Mouse (Mus musculus): ENCODE measurements at regions not wholly inside any gene's neighbourhood (a gene's known extent, or its start where the extent isn't known, plus 50 kb on each side); places are given as distances from the start of the nearest gene placed in this dataset.

DNA sequence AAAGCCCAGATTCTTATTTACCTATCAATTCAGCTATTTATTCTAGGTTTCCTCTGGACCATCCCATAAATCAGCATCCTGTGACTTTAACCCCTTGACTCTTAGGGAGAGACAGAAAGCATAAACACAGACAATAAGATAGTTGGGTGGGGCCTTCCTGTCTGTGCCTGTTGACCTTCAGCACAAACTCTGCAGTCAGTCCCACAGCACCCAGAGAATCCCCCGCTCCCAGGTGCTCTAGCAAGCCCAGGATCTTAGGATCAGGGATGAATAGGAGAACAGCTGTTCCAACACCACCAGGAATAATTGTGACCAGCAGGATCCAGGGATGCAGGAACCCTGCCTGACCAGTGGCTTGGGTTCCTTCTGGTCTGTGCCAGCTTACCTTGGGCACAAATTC lies 107.8 kb downstream of the Basp1 start:
- DNase-seq: no peak

DNA sequence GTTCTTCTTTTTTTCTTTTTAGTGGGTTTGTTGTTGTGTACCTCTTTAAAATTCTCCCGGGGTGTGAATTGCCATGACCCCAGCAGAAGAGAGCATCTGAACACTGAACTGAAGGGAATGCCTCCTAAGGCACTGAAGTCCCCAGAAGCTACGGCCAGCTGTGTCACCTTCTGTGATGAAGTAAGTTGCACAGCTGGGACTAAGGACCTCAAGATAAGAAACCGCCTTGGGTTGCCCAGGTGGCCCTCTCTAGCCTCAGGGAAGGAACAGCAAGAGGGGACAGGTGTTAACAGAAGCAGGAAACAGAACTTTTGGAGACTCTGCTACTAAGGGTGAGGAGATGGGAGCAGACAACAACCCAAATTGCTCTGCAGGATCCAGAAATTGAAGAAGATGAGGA lies 110.2 kb downstream of the Basp1 start:
- DNase-seq: no peak

DNA sequence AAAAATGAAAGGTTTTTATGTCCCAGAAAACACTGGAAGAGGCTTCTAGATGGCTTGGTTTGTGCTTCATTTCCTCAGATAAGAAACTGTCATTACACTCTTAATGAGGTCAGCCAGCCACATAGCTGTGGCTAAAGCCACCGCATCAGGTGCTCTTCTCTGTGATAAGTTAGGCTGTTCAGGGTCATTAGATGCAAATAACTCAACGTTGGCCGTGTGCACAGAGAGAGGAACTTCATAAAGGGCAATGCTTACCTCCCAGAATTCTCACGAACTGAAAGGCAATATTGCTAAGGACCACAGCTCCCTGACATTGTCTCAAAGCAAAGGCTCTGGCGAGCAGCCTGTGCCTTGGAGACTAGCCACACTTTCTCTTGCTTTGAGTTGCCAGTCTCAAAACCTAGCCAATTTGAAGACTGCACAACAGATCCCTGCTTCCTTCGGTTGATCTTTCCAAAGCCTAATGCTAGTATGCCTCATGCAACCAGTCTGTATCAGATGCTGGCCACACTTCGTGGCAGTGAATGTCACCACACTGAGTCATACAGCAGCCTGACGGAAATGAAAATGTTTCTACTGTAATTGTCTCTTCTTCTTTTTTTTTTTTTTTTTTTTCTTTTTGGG lies 110.8 kb downstream of the Basp1 start:
- no peak for DNase-seq

DNA sequence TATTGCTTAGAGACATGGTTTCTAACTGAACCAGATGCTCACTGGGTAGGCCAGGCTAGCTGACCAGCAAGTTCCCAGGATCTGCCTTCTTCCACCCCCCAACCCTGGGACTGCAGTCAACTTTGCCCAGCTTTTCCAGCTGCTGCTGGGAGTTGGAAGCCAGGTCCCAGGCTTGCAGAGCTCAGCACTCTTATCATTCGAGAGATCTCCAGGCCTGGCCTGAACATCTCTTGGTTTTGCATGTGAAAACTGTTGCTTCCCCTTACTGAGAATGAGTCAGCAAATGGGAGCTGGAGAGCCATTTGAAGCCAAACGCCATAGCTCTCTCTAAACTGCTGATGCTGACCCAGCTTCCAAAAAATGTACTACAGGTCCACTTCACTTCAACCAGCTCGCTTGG lies 111.8 kb downstream of the Basp1 start:
- DNase-seq: no peak

DNA sequence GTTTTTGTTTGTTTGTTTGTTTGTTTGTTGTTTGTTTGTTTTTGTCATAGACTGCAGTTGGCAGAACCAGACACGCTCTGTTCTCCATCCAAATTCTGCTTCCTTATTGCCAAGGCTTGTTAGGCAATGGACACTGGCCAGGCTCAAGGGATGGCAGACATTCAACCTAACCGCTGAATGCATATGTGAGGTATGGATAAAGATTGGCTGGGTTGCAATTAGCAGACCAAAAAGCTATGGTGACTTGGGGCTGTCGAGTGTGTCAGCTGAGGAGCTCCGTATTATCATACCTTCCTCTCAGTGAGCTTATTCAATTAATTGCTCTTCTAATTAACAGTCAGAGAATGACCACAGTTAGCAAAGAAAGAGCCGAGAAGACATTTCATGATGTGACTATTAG lies 116.3 kb downstream of the Basp1 start:
- DNase-seq: no peak

DNA sequence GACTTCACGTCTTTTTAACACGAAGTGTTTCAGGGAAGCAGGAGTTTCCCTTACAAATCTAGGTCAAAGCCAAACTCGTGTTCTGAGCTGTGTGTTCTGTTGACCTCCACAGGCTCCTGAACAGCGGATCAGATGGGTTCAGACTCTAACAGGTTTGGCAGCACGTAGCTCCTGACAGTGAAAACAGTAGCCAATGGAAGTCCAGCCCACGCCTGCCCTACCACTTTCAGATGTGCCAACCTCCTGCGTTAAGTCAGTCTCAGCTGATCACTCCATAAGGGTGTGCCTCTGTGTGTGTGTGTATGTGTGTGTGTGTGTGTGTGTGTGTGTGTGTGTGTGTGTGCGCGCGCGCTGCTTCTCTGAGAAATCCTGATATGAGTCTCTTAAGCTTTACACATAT lies 116.8 kb downstream of the Basp1 start:
- DNase-seq: no peak

DNA sequence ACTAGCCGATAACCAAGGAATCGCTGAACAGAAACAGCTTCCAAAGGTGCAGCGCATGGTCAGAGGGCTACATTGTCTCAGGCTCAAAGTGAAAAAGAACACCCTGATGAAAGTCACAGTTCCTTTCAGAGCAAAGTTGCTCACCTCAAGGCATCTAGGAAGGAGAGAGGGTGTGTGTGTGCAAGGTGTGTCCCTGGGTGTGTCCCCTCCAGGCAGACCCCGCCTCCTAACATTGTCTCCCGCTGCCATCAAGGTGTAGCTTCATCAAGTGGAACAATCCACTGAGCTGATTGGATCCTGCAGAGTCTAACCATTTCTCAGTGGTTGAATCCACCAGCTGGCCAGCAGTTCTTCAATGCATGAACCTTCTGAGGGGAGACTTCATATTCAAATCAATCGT lies 117.8 kb downstream of the Basp1 start:
- DNase-seq: no peak

DNA sequence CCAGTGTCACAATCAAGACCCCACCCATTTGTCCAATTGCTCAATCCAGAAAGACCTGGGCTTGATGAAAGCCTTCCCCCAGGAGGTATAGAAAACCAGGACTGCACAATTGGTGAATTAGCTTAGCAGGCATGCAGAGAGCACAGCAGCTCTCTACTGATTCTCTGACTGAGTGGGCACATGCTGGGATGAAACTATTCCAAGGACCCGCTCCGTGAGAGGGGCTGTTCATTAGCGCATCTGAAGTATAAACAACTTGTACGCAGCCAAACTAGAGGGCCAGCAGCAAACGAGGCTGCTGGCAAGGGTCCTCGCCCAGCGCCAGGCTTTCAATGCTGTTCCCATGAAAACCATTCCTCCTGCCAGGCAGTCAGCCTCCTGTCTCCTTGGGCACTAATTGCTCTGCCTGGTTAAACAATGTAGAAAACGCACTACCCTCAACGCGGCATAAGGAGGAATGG lies 122.3 kb downstream of the Basp1 start:
- DNase-seq: no peak

DNA sequence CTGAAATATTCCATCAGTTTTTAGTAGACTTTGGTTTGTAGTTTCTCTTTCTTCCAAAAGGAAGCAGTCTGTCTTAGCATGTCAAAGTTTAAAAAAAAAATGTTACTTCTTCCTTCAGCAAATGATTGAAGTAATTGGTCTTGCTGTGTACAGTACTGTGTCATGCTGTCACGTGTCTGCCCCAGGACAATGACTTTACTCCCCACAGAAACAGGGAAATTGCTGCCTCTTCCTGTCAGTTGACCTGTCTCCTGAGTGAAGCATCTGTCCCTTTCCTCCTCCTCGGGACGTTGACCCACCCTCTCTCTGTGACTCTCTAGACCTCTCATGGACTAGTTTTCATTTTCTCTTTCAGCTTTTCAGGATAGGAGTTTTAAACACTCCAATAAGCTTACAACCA lies 125.7 kb downstream of the Basp1 start:
- peak; percentile 13 for DNase-seq

DNA sequence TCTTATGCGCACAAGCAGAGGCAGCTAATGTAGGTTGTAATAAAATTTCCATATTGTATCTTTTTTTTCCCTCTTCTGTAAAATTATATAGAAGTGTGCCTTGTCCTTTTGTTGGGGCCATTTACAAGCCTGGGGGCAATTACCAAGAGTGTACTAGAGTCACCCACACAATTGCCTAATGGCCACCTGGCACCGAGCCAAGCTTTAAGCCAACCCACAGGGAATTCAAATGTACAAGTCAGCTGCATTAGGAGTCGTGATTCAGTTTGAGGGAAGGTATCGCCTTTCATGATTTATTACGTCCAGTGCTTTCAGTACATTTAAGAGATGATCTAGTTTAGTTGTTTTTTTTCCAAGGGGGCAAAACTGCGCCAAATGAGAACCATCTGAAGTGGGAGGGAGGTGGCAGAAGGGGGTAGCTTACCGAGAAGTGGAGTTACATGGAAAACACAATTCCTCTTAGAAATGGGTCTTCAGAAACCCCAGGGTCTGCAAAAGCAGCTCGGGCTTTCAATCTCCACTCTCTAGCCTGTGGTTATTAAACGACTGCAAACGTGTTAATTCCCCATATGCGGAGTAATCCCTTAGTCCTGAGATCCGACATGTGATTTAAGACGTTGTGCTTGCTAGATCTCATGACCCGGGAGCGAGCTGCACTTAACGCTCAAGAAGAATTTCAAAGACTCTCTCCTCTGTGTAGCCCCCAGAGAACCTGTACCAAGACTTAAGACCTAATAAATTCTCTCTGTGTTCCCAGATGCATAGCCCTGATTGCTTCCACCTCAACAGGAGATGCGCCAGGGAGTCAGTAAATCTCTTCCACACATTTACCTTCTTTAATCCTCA lies 129.0 kb downstream of the Basp1 start:
- DNase-seq: no peak

DNA sequence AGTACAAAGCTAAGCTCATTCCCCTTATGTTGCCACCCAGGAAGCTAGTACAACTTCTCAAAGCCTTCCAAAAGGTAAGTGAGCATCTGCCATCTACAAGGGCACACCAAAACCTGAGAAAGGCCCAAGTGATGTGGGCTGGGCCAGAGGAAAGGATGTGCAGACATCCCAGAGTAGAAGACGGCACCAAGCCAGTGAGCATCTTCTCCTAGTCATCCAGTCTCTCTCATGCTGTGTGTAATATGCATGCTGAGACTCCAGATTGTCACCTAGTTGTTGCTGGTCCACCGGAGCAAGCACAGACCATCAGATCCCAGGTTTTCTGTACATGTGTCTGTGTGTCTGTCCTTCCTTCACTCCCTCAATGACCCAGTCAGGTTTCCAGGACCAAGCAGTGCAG lies 129.9 kb downstream of the Basp1 start:
- DNase-seq: no peak

DNA sequence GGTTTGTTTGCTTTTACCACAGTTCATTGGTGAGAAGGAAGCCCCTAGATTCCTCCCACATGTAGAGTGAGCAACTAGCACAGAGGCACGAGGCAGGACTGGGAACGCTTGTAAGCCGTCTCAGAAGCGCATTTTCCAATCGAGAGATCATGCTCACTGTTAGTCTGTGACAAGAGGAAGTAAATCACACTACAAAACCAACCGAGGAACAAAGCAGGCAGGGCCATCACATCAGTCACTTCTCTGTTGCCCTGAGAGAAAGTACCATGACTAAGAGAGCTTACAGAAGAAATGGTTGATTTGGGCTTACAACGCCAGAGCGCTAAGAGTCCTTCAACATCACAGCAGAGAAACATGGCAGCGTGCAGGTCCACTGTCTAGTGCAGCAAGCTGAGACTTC lies 131.2 kb downstream of the Basp1 start:
- DNase-seq: no peak

DNA sequence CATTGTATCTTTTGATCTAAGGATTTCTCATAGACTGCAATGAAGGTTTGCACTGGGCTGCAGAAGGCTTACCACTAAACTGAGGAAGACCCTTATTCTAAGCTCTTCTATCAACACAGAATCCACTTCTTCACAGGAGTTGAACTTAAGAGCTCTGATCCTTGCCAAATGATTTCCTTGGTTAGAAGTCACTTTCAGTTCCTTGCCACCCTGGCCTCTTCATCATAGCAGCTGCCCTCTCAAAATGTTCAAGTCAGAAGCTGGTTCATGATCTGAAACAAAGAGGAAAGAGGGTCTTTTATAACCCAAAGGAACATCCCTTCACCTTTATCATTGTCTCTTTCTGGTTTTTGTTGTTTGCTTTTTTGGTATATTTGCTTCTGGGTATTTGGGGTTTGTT lies 131.6 kb downstream of the Basp1 start:
- no peak for DNase-seq

DNA sequence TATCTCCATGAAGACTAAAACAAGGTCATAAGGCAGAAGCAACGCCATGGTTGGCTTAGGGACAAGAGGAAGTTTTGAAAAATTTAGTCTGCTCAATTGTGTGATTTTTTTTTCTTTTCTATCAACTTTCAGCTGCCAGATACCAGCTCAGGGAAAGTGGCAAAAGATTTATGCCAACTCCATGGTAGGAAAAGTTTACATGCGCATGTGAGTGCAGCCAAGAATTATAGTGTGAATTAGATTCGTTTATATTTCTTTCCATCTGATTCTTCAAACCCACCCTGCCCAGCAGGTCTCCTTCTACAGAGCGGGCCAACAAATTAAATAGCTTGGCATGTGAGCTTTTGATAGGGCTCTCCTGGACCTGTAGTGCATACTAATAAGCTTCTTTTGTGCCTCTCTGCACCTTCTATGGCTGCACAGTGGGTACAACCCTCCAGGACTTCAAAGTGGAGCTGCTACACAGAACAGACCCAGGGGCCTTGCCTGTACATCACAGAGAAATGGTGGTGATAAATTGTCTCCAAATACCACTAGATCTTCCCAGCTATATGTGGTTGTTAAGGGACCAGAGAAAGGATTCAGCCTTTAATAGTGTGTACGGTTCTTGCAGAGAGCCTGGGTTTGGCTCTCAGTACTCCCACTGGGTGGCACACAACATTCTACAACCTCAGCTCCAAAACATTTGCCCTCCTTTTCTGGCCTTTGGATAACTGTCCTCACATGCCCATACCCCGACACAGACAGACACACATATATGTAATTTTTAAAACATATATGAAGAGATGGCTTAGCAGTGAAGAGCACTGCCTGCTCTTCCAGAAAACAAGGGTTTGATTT lies 135.0 kb downstream of the Basp1 start:
- no peak for DNase-seq

DNA sequence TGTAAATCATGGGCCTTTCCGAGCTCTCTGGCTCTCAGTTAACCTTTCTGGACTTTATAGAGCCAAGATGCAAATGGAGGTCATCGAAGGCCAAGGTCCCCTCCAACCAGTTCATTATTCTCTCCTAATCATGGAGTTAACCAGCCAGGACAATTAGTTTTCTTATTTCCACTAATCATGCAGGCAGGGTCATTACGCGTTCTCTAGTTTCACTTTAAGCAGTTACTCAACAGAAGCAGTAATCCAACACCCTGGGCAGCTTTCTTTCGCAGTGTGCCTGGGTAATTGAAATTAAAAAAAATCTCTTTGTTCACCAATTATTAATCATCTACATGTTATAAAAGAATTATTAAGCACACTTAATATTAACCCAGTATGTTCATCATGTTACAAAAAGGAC lies 137.3 kb downstream of the Basp1 start:
- peak; percentile 47 for DNase-seq

DNA sequence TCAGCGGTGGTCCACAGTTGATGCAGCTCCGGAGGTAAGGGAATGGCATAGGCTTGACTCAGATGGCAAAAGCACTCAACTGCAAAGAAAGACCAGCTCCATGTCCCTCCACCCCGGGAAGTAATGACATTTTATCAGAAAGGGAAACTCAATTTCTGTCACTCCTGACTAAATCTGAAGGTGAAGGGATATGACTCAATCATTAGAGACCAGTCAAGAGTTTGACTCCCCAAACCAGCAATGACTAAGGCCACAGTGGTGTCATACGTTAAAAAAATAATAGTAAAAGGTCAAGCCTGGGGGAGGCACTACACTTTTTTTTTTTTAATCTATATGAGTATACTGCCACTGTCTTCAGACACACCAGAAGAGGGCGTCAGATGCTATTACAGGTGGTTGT lies 141.7 kb downstream of the Basp1 start:
- no peak for DNase-seq

DNA sequence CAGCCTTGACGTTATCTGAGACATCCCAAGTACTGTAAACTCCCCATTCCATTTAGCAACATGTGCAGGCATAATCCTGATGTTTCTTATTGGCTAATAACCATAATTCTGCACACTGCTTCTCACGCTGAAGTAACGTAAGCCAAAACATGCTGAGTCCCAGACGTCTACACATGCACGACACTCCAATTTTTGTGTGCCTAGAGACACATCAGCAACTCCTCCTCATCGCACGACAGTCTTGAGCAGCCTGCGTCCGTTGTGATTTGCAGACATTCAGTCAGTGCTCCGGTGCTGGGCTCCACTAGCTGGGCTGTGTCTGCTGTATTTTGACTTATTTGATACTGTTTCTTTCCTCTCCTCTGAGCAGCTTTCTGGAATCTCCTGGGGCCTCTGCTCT lies 143.2 kb downstream of the Basp1 start:
- DNase-seq: no peak

DNA sequence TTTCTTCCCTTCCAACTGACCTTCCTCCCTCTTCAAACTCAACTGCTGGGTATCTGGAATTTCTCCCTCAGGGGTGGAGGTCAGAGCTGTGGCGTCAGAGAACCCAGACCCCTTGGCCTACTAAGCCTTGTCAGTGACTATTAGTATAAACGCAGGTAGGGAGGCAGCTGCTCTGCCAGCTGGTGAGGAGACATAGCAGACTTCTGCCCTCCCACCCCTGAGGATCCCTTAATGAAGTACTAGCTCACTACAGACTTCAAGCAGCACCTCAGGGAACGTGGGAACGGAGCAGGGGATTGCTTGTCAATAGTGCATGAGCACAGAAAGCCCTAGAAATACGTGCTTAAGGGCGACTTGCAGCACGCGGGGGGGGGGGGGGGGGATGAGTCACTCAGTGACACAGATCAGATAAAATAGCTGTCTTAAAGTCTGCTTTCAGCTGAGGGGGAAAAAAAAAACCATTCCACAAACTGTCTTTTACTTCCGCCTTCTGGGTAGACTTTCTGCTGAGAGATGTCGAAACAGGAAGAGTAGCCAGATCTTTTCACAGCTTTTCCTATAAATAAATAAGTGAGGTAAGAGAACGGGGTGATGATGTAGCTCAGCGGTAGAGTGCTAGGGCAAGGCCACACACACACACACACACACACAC lies 144.1 kb downstream of the Basp1 start:
- DNase-seq: peak; percentile 15

DNA sequence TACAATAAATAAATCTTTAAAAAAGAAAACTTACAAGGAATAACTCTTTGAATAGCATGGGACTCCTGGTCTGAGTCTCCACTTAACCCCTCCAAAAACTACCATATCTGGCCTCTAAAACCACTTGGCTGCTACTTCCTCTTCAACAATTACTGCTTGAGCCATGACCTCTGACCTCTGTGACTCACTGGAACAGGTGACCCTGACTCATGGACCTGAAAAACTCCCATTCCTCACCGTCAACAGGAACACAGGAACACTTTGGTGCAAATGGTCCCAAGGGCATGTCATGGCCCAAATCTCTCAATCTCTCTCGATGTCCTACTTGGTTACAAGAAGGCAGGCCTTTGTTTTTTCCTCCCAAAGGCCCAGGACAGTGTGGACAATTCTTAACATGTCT lies 145.1 kb downstream of the Basp1 start:
- no peak for DNase-seq

DNA sequence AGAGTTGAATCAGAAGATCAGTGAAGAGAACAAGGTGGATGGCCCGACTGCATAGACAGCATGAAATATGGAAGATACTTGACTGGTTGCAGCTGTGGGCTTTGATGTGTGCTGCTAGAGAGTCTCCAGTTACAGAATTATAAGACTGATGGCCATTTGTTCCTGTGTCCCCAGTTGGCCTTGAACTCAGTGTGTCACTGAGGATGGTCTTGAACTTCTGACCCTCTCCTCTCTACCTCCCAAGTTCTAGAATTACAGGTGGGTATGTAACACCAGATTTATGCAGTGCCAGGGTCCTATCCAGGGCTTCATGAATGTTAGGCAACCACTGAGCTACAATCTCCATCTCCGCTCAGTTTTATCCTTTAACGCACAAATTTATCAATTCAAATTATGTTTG lies 146.1 kb downstream of the Basp1 start:
- no peak for DNase-seq

DNA sequence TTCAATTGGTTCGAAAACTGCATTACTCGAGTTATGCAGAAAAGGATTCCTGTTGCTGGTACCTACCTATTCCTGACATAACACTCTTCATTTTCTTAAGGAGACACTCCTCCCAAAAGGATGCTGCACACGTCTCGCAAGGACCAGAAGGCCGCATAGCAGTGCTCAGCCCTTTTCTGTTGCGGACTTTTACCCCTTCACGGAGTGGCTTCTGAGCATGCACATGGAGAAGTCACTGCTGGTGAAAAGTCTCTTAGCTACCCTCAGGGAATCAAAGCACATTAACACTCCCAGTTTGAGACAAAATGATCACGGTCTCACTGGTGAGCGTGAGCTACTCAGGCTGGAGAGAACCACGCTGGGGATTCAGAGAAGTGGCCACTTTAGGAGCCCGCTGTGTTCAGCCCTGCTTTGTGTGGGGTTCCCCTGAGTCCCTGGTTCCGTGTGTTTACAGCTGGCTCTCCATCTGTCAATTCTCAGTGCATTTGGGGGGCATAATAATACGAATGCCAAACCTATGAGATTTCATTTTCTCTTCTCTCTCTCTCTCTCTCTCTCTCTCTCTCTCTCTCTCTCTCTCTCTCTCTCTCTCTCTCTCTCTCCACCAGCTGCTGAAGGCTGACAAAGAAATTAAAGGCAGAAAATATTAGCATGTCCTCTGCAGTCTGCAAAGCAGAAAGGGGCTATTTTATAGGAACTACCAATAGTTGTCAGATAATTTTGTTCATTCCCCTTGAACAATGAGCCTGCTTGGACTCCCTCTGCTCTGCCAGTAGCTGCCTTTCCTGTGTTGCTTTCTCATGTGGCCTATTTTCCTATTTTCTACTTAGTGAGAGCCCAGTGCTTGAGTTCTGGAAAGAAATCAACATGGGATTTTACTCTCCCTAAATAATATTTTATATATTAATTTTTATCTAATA lies 160.7 kb downstream of the Basp1 start:
- no peak for DNase-seq

DNA sequence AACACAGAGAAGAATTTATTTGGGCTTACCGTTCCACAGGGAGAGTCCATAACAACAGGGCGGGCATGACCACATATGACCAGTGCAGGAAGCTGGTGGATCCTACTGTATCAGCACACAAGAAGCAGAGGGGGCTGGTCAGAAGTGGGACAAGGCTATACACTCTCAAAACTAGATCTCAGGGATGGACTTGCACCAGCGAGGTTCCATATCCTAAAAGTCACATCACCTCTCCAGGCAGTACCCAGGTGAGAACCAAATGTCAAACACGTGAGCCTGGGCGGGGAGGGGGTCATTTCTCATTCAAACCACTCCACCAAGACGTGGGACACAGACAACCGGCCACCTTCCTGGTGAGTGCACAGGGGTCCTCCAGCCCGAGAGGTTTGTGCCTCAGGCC lies 167.9 kb downstream of the Basp1 start:
- DNase-seq: no peak

Measured in kidney, adult 9 months (tissue).